Mouse (Mus musculus): Measurements from ENCODE around the gene Tert.
A peak's percentile ranks its signal among the peaks of the same experiment; 100 is the strongest.

Gene Tert

GRCm38 (mm10) chr13:73626745-73627549 lies at the start of gene Tert:
Gene Tert, plus strand, starts transcription at chr13:73626911.
- DNase-seq (ENCODE audit: low read depth, low spot score), result peak; percentile 96

GRCm38 (mm10) chr13:73577277-73577676 lies 49.4 kb upstream of the Tert start:
- DNase-seq (ENCODE audit: low read depth, low spot score), result no peak

GRCm38 (mm10) chr13:73591488-73591887 lies 35.2 kb upstream of the Tert start:
- no peak for DNase-seq (ENCODE audit: low read depth, low spot score)

GRCm38 (mm10) chr13:73592546-73592945 lies 34.2 kb upstream of the Tert start:
- DNase-seq (ENCODE audit: low read depth, low spot score), result no peak

GRCm38 (mm10) chr13:73596276-73596675 lies 30.4 kb upstream of the Tert start:
- DNase-seq (ENCODE audit: low read depth, low spot score), result no peak

- no peak for DNase-seq (ENCODE audit: low read depth, low spot score)
These were observed 26.5 kb upstream of the Tert start for GRCm38 (mm10) chr13:73600217-73600616.

GRCm38 (mm10) chr13:73603046-73603445 lies 23.7 kb upstream of the Tert start:
- peak; percentile 6 for DNase-seq (ENCODE audit: low read depth, low spot score)

- peak; percentile 98 for DNase-seq (ENCODE audit: low read depth, low spot score)
These were observed 23.1 kb upstream of the Tert start, which contains the start of gene Clptm1l for GRCm38 (mm10) chr13:73603522-73604155. Gene Clptm1l, plus strand, starts transcription at chr13:73604006.

GRCm38 (mm10) chr13:73604156-73604957 lies 22.4 kb upstream of the Tert start:
- DNase-seq (ENCODE audit: low read depth, low spot score), result peak; percentile 12

- no peak for DNase-seq (ENCODE audit: low read depth, low spot score)
These were observed 8.3 kb upstream of the Tert start for GRCm38 (mm10) chr13:73618406-73618805.

- DNase-seq (ENCODE audit: low read depth, low spot score), result peak; percentile 70
These were observed 6.1 kb upstream of the Tert start for GRCm38 (mm10) chr13:73620637-73621036.

GRCm38 (mm10) chr13:73626410-73626744 lies 334 bp upstream of the Tert start:
- no peak for DNase-seq (ENCODE audit: low read depth, low spot score)

GRCm38 (mm10) chr13:73628586-73629113 lies 1.9 kb downstream of the Tert start:
- no peak for DNase-seq (ENCODE audit: low read depth, low spot score)

- DNase-seq (ENCODE audit: low read depth, low spot score), result no peak
These were observed 5.1 kb downstream of the Tert start for GRCm38 (mm10) chr13:73631837-73632236.

- DNase-seq (ENCODE audit: low read depth, low spot score), result no peak
These were observed 11.1 kb downstream of the Tert start for GRCm38 (mm10) chr13:73637826-73638225.

- DNase-seq (ENCODE audit: low read depth, low spot score), result no peak
These were observed 14.6 kb downstream of the Tert start for GRCm38 (mm10) chr13:73641296-73641695.

GRCm38 (mm10) chr13:73646397-73647087 lies 19.8 kb downstream of the Tert start:
- DNase-seq (ENCODE audit: low read depth, low spot score), result peak; percentile 80

- DNase-seq (ENCODE audit: low read depth, low spot score), result peak; percentile 14
These were observed 26.6 kb downstream of the Tert start for GRCm38 (mm10) chr13:73653266-73653665.

GRCm38 (mm10) chr13:73654976-73655375 lies 28.3 kb downstream of the Tert start:
- DNase-seq (ENCODE audit: low read depth, low spot score), result no peak

- no peak for DNase-seq (ENCODE audit: low read depth, low spot score)
These were observed 32.2 kb downstream of the Tert start for GRCm38 (mm10) chr13:73658953-73659352.

- no peak for DNase-seq (ENCODE audit: low read depth, low spot score)
These were observed 33.5 kb downstream of the Tert start for GRCm38 (mm10) chr13:73660163-73660695.
